Mouse (Mus musculus) cerebellum, adult 11 months (tissue): ENCODE measurements around the gene Ptger3.

ENCODE experiments used
- DNase-seq: peaks from one replicate; pipeline ENCODE4 v3.0.0; 2022

Gene Ptger3

DNA sequence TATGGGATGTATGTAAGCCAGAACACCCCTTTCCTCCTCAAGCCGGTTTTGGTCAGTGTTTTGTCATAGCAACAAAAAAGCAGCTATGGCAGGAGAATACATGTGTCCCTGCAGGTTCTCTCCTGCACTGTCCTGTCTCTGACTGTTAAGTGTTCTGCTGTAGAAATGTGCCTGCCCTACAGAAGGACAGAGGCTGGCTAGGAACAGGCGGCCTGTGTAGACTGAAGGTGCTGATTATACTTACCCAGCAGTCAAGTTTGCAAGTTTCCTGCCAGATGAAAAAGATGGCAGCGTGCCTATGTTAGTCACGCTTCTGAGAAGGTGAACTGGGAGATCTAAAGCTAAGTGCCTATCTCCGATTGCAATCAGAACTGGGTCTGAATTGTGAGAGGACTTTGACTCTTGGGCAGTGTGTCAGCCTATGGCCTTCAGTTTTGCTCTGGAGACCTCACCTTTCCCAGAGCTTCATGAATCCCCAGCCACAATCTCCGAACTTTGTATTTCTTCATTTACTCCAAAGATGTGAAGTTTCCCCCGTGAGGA is 31.2 kb downstream of the Ptger3 start:
- no peak for DNase-seq

DNA sequence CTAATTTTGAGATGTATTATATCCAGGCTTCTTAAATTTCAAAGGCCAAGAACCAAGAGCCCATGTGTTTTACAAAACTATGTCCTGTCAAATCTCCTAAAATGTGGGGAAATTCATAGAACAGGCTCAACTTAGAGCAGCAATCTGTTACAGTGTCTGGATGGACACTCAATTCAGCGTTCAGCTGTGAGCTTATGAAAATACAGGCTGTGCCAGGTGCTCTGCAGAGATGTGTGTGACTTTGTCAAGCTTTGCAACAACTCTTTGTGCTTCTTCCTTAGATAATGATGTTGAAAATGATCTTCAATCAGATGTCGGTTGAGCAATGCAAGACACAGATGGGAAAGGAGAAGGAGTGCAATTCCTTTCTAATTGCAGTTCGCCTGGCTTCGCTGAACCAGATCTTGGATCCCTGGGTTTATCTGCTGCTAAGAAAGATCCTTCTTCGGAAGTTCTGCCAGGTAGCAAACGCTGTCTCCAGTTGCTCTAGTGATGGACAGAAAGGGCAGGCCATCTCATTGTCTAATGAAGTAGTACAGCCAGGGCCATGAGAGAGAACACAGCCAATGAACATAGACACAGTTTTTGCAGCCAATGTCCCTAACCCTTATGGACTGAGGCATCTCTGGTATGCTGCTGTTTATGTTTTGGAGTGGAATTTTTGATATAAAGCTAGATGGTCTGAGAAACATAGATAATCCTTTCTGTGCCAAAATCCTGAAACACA is 38.2 kb downstream of the Ptger3 start:
- DNase-seq: no peak

DNA sequence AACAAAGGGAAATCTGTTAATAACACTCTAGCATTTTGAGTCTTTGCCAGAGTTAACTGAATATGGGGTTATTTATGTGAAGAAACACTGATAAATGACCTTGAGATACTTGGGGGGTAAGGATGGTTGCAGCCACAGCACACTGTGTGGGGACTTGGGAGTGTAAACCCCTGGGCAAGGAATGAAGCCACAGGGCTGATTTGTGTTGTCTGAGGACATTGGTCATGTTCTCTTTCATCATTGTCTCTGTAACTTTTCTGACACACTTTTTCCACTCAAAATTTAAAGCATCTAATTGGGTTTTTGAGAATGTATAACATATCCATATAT is 38.7 kb downstream of the Ptger3 start:
- no peak for DNase-seq

DNA sequence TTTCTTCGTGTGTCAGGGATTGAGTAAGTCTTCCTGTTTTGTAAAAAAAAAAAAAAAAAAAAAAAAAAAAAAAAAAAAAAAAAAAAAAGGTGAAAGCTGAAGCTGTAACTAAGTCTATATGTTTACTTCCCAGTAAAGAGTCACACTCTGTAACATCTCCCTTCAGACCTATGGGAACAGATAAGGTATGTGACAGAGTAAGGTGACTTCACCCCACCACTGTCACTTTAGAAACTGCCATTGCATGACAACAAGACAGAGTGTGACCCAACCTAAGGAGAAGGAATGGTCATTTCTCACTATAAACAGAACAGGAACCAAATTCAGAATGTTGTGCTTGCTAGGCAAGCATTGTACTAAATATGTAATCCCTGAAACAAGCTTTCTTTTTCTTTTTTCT is 46.9 kb downstream of the Ptger3 start:
- no peak for DNase-seq

DNA sequence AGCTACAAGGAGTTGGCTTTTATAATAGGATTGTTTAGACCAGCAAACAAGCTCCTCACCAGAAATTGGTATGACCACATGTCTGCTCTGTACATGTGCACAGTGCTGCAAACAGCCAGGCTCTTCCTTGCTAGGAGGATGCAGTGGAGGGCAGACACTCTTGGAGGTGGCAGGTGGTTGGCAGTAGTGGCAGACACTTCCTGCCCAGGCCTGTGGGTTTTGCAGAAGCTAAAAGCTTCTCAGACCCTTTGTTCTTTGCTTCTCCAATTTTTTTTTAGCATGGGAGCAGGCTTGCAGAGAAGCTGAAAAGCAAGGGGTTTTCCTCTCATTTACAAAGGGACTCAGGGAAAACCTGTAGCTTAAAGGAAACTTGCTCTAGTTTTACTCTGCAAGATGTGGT is 50.3 kb downstream of the Ptger3 start:
- no peak for DNase-seq

DNA sequence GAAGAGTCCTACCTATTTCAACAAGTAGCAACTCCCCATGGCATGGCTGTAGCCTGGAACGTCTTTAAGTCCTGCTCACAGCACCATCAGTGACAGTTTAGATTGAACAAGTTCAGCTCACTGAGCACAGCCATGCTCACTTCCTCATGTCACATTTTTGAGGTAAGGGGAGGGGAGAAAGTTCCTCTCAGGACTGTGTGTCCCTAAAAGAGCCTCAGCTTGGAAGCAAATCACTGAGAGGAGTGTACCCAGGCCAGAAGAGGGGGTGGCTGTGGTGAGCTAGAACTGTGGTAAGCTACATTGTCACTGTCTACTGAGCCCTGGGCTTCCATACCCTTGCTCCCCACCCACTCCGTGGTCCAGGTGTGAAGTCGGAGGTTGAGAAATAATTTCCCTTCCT is 60.7 kb downstream of the Ptger3 start:
- no peak for DNase-seq

DNA sequence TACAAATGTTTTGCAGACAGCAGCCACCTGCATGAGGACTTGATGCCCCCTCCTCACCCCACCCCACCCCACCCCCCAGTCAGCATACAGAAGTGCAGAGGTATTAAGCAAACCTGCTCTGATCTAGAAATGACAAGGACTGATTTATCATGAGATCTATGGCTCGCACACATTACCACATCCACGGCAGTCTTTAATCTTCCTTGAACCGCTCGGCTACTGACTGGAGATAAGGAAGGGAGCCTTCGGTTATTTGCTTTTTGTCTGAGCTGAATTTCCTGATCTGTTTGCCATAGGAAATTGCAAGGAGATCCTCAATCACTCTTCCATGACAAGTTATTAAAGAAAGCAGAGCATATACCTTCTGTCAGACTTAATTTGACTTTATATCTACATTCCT is 64.0 kb downstream of the Ptger3 start:
- DNase-seq: no peak

DNA sequence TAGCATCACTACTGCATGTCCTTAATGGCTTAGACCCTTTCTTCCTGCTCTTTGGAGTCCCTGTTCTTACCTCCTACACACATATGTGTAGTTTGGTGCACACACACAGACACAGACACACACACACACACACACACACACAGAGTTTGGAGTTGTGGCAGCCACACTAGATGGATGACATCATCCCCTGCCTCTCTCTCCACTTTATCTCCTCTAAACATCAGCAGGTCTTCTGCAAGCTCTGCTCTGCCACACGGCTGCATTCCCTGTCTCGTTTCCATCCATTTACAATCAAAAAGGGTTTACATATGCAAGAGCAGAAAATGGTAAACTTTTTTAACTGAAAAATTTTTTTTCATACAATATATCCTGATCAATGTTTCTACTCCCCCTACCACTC is 64.7 kb downstream of the Ptger3 start:
- no peak for DNase-seq

DNA sequence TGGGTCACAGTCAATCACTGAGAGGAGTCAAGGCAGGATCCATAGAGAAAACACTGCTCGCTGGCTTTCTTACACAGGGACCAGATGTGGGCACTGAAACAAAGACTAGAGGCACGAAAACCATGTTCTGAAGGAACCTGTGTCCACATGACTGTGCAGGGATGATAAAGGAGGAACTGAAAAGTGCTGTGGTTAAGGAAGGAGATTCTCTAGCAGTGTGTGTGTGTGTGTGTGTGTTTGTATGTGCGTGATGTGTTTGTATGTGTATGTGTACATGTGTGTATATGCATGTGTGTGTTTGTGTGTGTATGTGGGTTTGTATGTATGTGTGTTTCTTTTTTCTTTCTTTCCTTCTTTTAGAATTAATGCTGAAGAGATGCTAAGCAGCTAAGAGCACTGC is 67.7 kb downstream of the Ptger3 start:
- no peak for DNase-seq

DNA sequence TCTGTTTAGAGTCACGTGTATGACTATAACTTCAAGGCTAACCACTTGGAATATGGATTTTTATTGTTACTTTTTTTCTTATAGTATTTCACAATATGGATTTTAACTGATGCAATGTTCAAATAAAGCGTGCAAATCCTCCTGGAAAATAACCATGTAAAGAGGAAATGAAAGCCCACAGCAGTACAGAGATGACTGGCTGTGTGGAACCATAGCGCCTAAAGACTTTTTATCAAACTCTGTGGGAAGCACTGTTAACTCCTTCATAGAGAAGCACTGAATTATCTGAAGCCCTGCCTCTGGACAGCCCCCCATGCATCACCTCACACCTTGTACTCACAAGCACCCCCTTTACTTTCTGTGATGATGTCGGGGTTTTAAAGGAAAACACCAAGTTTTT is 69.0 kb downstream of the Ptger3 start:
- no peak for DNase-seq

DNA sequence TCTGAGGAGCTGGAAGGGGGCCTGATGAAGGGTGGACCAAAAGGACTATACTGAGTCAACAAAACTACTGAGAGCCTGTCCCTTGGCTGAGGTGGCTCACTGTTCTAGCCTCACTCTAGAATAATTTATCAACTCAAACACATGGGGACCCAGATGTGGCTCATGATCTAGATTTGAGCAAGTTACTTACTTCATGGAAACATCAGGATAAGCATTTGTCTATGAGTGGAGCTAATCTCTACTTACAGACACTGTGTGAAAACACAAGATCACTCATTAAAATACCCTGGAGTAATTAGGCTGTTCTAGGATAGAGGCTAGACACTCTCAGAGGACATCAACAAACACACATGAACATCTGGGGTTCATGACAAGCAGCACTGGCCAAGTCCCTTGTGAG is 70.2 kb downstream of the Ptger3 start:
- no peak for DNase-seq

DNA sequence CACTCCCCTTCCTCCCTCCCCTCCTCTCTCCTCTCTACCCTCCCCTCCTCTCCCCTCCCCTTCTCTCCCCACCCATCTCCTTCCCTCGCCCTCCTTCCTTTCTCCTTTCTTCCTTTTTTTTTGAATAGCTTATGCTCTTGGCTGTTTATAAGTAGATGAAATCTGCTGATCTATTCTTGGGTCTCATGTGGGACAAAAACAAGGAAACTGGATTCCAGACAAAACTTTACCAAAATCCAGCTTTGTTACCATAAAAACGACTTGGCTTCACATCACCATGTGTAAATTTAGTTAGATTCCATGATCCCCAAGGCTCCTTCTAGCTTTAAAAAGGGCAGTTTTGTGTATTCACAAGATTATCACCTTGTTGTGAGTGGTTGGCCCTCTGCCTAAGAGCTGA is 70.6 kb downstream of the Ptger3 start:
- no peak for DNase-seq

DNA sequence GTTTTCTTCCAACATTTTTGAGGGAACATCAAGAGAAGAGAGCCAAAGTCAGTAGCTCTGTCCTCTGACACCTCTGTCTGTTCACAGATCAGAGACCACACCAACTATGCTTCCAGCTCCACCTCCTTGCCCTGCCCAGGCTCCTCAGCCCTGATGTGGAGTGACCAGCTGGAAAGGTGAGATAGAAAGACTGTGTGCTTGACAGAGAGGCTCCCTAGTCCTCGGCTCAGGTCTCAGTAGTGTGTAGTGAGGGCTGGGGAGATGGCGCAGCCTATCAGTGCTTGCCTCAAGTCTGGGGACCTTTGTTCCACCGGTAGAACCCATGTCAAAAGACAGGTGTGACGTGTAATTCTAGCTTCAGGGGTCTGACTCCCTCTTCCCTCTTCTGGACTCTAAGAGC is 74.9 kb downstream of the Ptger3 start:
- DNase-seq: no peak

DNA sequence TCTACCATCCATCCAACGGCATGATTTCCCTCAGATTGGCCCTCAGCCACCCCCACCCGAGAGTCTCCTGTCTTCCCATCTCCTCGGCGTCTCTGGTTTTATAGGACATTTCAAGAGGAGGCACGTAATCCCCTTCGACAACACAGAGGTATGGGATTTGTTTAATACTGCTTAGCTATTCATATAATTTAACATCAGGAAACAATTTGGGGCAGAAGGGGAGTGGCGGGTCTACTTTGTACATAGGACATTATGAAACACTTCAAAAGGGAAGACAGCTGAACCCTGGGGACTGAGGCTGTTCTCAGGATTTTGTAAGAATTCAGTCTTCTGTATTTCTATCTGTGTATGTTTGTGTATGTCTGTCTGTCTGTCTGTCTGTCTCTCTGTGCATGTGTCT is 94.9 kb downstream of the Ptger3 start:
- no peak for DNase-seq

DNA sequence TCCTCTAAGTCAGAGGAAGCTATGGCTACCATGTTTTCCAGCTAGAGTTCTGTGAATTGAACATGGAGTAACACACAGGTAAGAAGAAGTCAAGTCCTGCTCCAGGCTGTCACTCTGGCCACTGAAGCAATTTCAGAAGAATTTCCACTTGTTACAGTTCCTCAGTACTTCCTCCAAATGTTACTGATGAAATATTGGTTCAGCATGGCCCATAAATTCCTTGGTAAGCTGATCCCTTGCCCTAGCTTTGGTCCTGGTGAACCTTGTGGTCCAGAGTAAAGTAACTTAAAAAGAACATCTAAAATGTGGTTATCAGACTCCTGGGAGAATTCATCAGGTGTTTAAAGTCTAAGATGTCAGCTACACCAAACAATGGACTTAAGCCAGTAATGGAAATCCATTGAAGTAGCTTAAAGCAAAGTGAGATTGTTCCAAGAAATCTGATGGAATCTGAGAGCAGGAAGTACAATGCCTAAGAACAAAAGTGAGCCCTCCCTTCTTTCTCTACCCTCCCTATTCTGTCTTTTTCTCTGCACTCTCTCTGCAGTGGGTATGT is 97.9 kb downstream of the Ptger3 start:
- no peak for DNase-seq

DNA sequence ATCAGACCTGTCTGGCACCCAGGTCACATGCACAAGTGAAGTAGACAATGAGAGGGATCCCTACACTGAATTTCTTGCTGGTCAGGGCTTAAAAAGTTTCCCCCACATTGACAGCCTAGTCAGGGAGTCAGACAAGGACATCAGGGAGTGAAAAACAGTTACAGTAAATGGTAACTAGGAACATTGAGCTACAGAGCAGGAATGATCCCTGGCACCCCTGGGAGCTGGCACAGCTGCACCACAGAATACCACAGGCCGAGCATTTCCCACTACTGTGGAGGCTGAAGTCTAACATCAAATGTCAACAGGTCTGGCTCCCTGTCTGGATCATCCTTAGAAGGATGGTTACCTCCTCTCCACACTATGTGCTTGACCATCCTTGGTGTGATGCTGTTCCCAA is 98.8 kb downstream of the Ptger3 start:
- no peak for DNase-seq

DNA sequence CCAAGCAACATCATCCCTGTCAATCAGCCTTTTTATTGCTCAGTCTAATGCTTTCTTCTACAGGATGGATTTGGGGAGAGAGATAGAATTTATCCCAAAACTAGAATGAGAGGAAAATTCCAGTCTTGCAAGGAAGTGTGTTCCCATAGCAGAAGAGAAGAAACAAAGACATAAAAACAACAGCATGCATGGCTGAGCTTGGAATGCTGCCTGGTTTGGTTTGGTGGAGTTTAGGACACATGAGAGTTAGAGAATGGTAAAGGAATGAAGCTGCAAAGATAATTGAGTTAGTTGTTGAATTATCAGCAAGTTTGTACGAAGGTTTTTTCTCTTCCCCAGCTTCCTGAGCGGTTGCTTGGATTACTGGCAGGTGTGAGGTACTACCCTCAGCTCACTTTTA is 99.5 kb downstream of the Ptger3 start:
- DNase-seq: no peak

DNA sequence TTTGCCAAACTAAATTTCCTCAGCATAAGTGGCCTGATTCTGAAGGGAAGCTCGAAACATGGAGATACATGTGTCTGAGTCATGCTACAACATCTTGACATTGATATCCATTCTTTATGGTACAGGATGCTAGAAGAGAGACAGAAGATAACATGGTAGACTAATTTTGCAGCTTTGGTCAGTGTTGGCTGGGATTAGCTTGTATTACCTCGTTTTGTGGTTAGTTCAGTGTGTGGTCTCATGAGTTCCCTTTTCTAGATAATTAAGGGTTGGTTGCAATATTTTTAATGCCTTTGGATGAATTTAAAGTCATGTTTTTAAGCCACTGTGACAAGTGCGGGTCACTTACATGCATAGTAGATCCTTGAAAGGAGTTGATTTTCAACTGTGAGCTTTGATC is 119.4 kb downstream of the Ptger3 start:
- DNase-seq: no peak

DNA sequence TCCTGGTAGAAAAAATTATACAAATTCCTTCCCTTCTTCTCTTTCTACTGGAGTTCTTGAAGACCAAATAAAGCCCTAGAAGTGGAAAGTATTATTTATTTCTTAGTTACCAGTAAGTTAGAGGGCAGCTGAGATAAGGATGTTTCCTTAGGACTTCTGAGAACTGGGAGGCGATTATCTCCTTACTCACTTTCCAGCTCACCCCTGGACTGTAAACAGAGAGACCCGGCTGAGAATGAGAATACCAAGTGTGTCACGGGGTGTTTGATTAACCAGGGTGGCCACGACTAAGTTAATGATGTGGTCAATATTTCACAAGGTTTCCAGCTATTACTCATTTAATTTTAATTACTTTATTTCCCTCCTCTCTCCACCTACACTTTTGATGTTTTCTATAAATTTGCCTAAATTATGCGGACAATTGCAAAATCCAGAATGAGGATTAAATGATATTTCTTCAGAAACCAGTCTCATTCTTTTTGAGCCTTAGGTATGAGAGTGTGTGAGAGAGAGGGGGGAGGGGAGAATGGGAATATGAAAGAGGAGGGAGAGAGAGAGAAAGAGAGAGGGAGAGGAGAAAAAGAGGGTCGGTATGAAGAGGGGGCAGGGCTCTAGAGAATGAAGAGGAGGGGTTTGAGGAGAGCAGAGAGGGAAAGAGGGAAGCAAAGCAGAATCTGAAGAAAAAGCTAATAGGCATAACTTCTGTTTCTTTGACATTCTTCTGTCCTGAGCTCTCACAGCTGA is 121.9 kb downstream of the Ptger3 start:
- no peak for DNase-seq
